8 mouse cellular contexts compared by ENCODE assay signal in the genomic region with DNA sequence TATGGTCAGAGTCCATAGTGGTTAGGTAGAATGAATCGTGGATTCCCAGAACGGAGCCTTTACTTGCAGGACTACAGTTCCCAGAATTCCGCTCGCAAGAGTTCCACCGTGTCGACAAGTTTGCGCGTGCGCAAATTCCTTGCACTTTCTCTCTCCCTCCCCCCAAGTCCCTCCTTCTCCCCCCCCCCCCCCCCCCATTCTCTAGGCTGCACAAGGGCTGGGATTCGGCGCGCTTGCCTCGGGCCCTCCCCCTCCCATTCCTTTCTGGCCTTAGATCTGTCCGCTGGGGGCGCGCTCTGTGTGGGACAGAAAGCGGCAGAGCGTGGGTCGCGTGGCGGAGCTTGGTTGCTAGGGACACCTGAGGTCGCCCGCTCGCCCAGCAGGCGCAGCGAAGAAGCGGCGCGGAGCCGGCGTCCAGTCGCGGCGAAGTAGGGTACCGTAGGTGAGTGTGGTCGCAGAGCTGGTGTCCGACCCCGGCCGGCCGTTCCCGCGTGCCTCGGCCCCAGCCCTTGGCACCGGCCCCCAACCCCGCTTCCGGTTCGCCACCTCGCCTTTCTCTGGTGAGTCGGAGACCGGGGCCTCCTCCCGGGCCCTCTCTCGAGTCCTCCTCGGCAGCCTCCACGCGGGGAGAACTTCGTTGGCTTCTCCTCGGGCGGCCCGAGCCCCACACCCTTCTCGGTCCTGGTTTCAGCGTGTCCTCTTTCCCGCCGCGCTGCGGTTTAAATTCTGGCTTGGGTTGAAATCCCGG. TPM values are rescaled to one million over a fixed set of nuclear protein-coding genes. Genes with fewer than 3 reads are reported as not detected.
DNase-seq lines count a peak whose midpoint lies in the region; ATAC-seq and TF ChIP-seq lines count a peak whose summit lies in the region.

A gene (plus strand): TSS at position 298 of the 748 bp plus-strand sequence.

- peaks cover 0 to 2% of the 10 kb centered on the region in 2 experiments; a peak in 1 of 4 replicates for H3K4me1 ChIP-seq in ES-E14 (ENCODE audit: control insufficient read depth in 2 of 2, insufficient read depth in 2 of 2, low read length in 2 of 2, poor library complexity in 1 of 2)
- H3K4me1 ChIP-seq in forebrain, embryonic 15.5 days, result peaks cover 27% of the 10 kb centered on the region
- peaks cover 6% of the 10 kb centered on the region for H3K4me1 ChIP-seq in lung, adult 2 months (ENCODE audit: control insufficient read depth, insufficient read depth, low read length)

- peak; percentile 46 for TF ChIP-seq CTCF in lung, adult 2 months (IDR thresholded peaks at IDR 0.05; ENCODE audit: insufficient read depth, low read length)

- no peaks in the 10 kb centered on the region; the same call in 1 of the 2 replicates for H3K36me3 ChIP-seq in ES-E14 (ENCODE audit: control insufficient read depth, insufficient read depth, low read length, poor library complexity, severe bottlenecking)
- no peaks in the 10 kb centered on the region for H3K36me3 ChIP-seq in forebrain, embryonic 15.5 days

- H3K27ac ChIP-seq in ES-E14 (ENCODE audit: insufficient read depth, low read depth, low read length, poor library complexity, severe bottlenecking), result peak within 1 kb of the TSS; percentile 80
- peak within 1 kb of the TSS; percentile 88 for H3K27ac ChIP-seq in forebrain, embryonic 15.5 days (replicated peaks)

- peak within 1 kb of the TSS; percentile 82 to 84 for H3K4me3 ChIP-seq in ES-E14 (ENCODE audit: insufficient read depth in 1 of 2, low read depth in 1 of 2, low read length in 2 of 2, poor library complexity in 1 of 2, severe bottlenecking in 1 of 2)
- peak within 1 kb of the TSS; percentile 91 for H3K4me3 ChIP-seq in forebrain, embryonic 15.5 days
- H3K4me3 ChIP-seq in lung, adult 2 months (replicated peaks; ENCODE audit: extremely low read depth, low read depth, low read length), result peak within 1 kb of the TSS; percentile 59

- H3K4me2 ChIP-seq in forebrain, embryonic 15.5 days (replicated peaks), result peak within 1 kb of the TSS; percentile 49

- H3K27me3 ChIP-seq in forebrain, embryonic 15.5 days, result no peaks in the 10 kb centered on the region

- intact Hi-C loops in heart, postnatal 25 days (cut with DNase I), result loop anchor here (10.0 kb wide), 2 partner anchors 57 to 93 kb away; a partner anchor contains a TSS

- peaks cover 7% of the 10 kb centered on the region; the same call in 1 of the 2 replicates for H3K9me3 ChIP-seq in ES-E14 (ENCODE audit: control insufficient read depth, insufficient read depth, low read depth, low read length)
- H3K9me3 ChIP-seq in forebrain, embryonic 15.5 days, result no peaks in the 10 kb centered on the region

- peak; percentile 97 for ATAC-seq in forebrain, embryonic 15.5 days (replicated peaks)
- peak; percentile 98 for ATAC-seq in neutrophil, adult 5-6 weeks (ENCODE audit: extremely low read depth, insufficient number of reproducible peaks, low FRiP score, poor library complexity, severe bottlenecking)

- in situ Hi-C loops in ES-E14 (cut with MboI; ENCODE audit: low sequenced_read_pairs in 2 of 2, unreplicated experiment in 2 of 2), result no loop called here

- TF ChIP-seq POLR2A in lung, adult 2 months (IDR thresholded peaks at IDR 0.05; ENCODE audit: borderline replicate concordance, extremely low read depth, low read depth, low read length), result peak; percentile 58; the same call in 1 of the 2 replicates

- H3K9ac ChIP-seq in ES-E14 (ENCODE audit: insufficient read depth, low read depth, low read length, poor library complexity, severe bottlenecking), result peak within 1 kb of the TSS; percentile 84
- peak within 1 kb of the TSS; percentile 89 for H3K9ac ChIP-seq in forebrain, embryonic 15.5 days (replicated peaks)

- WGBS in forebrain, embryonic 15.5 days, result under 1% methylated on average over 66 of the region's 66 CpGs
- under 1% methylated on average over 66 of the region's 66 CpGs for WGBS in lung, adult 2 months

- DNase-seq in ES-E14 (ENCODE audit: low read depth, low spot score), result peak; percentile 86
- peak; percentile 96 for DNase-seq in cerebellum, adult 11-12 months
- peak; percentile 90 for DNase-seq in heart, postnatal 25 days (ENCODE audit: low spot score)
- DNase-seq in layer of hippocampus, adult 18-20 months (ENCODE audit: low spot score in 2 of 2), result peak; percentile 86 to 94
- peak; percentile 91 for DNase-seq in lung, adult 2 months
- peak; percentile 84 to 92 for DNase-seq in thymus, adult 18-20 months

TF ChIP-seq in ES-E14, 5 proteins besides CTCF, POLR2A, EP300 and RAD21:
- TF ChIP-seq ZC3H11A (IDR thresholded peaks at IDR 0.05; ENCODE audit: borderline replicate concordance, low read depth, low read length) (no peak), HCFC1 (IDR thresholded peaks at IDR 0.05; ENCODE audit: borderline replicate concordance, insufficient read depth, low read length) (peak; percentile 89), ZNF384 (IDR thresholded peaks at IDR 0.05; ENCODE audit: low read depth, low read length) (no peak)
TF ChIP-seq in ES-E14: peak in this region for 1.

RNA-seq across cellular contexts. Expression of the gene that starts here (rescaled TPM):
- total RNA-seq in ES-E14 (2012; rRNA removed), result 45.2 and 64.2 TPM in 2 replicates
- 15.3 and 16.1 TPM in 2 replicates for polyA plus RNA-seq in forebrain, embryonic 15.5 days (2015; fragmentation: Nextera tagmentation; extraction: Ambion mirVana)
- total RNA-seq in heart, postnatal 25 days (2021), result 10 to 100 TPM; 11.6 to 12.1 TPM
- total RNA-seq in layer of hippocampus, adult 18-20 months (2021), result 10 to 100 TPM; 23.0 to 25.0 TPM
- 13.7 and 16.1 TPM in 2 replicates for polyA plus RNA-seq in lung, adult 2 months (2012; rRNA removed)
- total RNA-seq in neutrophil, adult 5-6 weeks (2017), result 19.0 and 21.1 TPM in 2 replicates

Comparison
In these comparisons a context has a peak if more than half of its experiments do, and no peak if none do; other contexts are left out.
1. Peak in every context shown above with its lines: DNase-seq, ATAC-seq, H3K4me3 ChIP-seq and H3K27ac ChIP-seq.